In genomic region chr15:91672645-91673568, GRCm38 (mm10) we compare ENCODE assay signal across 8 mouse cellular contexts. TPM values are rescaled to one million over a fixed set of nuclear protein-coding genes. Genes with fewer than 3 reads are reported as not detected.
A peak's percentile ranks its signal among the peaks of the same experiment; 100 is the strongest.
DNase-seq lines count a peak whose midpoint lies in the region; ATAC-seq and TF ChIP-seq lines count a peak whose summit lies in the region.

Lrrk2 (plus strand) TSS chr15:91673175.

- no peaks in the 10 kb centered on the region for H3K36me3 ChIP-seq in hindbrain, postnatal 0 days (ENCODE audit: insufficient read depth, low read length)
- H3K36me3 ChIP-seq in macrophage (ENCODE audit: inconsistent target), result no peaks in the 10 kb centered on the region

- H3K79me2 ChIP-seq in macrophage (ENCODE audit: inconsistent target), result no peaks in the 10 kb centered on the region

- no peak for TF ChIP-seq CTCF in hindbrain, postnatal 0 days (IDR thresholded peaks at IDR 0.05; ENCODE audit: low read depth)

- peak; percentile 97 for ATAC-seq in hindbrain, postnatal 0 days

- H3K27me3 ChIP-seq in hindbrain, postnatal 0 days (ENCODE audit: insufficient read depth, low read length), result no peaks in the 10 kb centered on the region

- peak within 1 kb of the TSS; percentile 63 for H3K9ac ChIP-seq in hindbrain, postnatal 0 days (replicated peaks; ENCODE audit: low read length)

- DNase-seq in ZHBTc4 (ENCODE audit: low read depth, low spot score), result peak; percentile 59
- peak; percentile 83 for DNase-seq in embryo, embryonic 10 days (ENCODE audit: low spot score)
- peak; percentile 77 to 80 for DNase-seq in gastrocnemius, adult 8-10 months (ENCODE audit: low spot score in 2 of 2)
- DNase-seq in hindbrain, postnatal 0 days (ENCODE audit: low spot score), result peak; percentile 75
- peak; percentile 59 to 60 for DNase-seq in left cerebral cortex, adult 8-10 months (ENCODE audit: low spot score in 2 of 2)
- peak; percentile 19 for DNase-seq in retina, postnatal 7 days (ENCODE audit: low read depth, low spot score)
- peak; percentile 81 to 82 for DNase-seq in urinary bladder, adult 18-20 months (ENCODE audit: low spot score in 2 of 2)

- peak within 1 kb of the TSS; percentile 63; the same call in 1 of the 2 replicates for H3K27ac ChIP-seq in hindbrain, postnatal 0 days
- peak within 1 kb of the TSS; percentile 32 for H3K27ac ChIP-seq in macrophage

- H3K4me2 ChIP-seq in hindbrain, postnatal 0 days (ENCODE audit: low read depth, low read length), result peak within 1 kb of the TSS; percentile 76

- peak within 1 kb of the TSS; percentile 53 for H3K4me3 ChIP-seq in hindbrain, postnatal 0 days (ENCODE audit: low read length)
- H3K4me3 ChIP-seq in macrophage (ENCODE audit: inconsistent target), result peak within 1 kb of the TSS; percentile 56

- no peaks in the 10 kb centered on the region for H3K9me3 ChIP-seq in hindbrain, postnatal 0 days (ENCODE audit: low read length)

- peaks cover 6% of the 10 kb centered on the region for H3K4me1 ChIP-seq in hindbrain, postnatal 0 days (ENCODE audit: insufficient read depth, low read length)

- WGBS in hindbrain, postnatal 0 days, result 3% methylated on average over 40 of the region's 40 CpGs
- 5% methylated on average over 40 of the region's 40 CpGs for WGBS in macrophage (ENCODE audit: missing documents)

RNA-seq across cellular contexts. Expression of gene Lrrk2, which starts in this region (rescaled TPM):
- 1 to 10 TPM; 4.3 to 6.0 (median 5.2) TPM for total RNA-seq in gastrocnemius, adult 8-10 months (2022)
- 5.5 and 13.0 TPM in 2 replicates for total RNA-seq in hindbrain, postnatal 0 days (2014; rRNA removed)
- polyA plus RNA-seq in hindbrain, postnatal 0 days (2015; fragmentation: Nextera tagmentation; extraction: Ambion mirVana), result 1.8 and 1.9 TPM in 2 replicates
- total RNA-seq in left cerebral cortex, adult 8-10 months (2022), result 10 to 100 TPM; 41.1 to 74.7 (median 52.5) TPM
- total RNA-seq in macrophage (2018; cell fraction: chromatin; rRNA removed), result 10 to 100 TPM in 25 of 26 experiments, 1 to 10 TPM in 1; 9.2 to 43.1 (median 14.7) TPM
- total RNA-seq in macrophage (2018; cell fraction: cytosol; rRNA removed), result 1 to 10 TPM; 3.1 to 7.5 (median 4.2) TPM
- total RNA-seq in macrophage (2018; cell fraction: nucleus; rRNA removed), result 10 to 100 TPM in 19 of 26 experiments, 1 to 10 TPM in 7; 8.4 to 20.2 (median 11.4) TPM
- 1.5 to 5.0 TPM (median 3.4 TPM) in 3 replicates for polyA plus RNA-seq in macrophage (2018)

Comparison
In these comparisons a context has a peak if more than half of its experiments do, and no peak if none do; other contexts are left out.
1. Peak in every context shown above with its lines: DNase-seq, ATAC-seq, H3K4me3 ChIP-seq and H3K27ac ChIP-seq.
2. DNase-seq: peak in every context shown above with its lines; median percentile 83 in embryo, embryonic 10 days; 82 in urinary bladder, adult 18-20 months; 78 in gastrocnemius, adult 8-10 months; 75 in hindbrain, postnatal 0 days; 60 in left cerebral cortex, adult 8-10 months; 59 in ZHBTc4; 19 in retina, postnatal 7 days.